Mouse (Mus musculus) thymus, postnatal 10 days (tissue): ENCODE data around the gene Olfr1314.

Experiments
- DNase-seq, 2 experiments: peaks; one replicate each; pipeline ENCODE4 v3.0.0; 2021; ENCODE audit warnings: low spot score in 2 of 2

Olfr1314 gene

GRCm38 (mm10) chr2:112096681-112097080 is at the start of gene Olfr1314:
Olfr1314 (minus strand) TSS chr2:112096781.
- no peak for DNase-seq

- DNase-seq, result no peak
Measured at GRCm38 (mm10) chr2:112140029-112140428, 43.4 kb upstream of the Olfr1314 start, which contains the start of gene Olfr1317. Olfr1317 (plus strand) TSS chr2:112140329.

- no peak for DNase-seq
Measured at GRCm38 (mm10) chr2:112134877-112135276, 38.3 kb upstream of the Olfr1314 start, which contains the start of gene Olfr1316. Olfr1316 (minus strand) TSS chr2:112134977.

GRCm38 (mm10) chr2:112115340-112115739 is 18.8 kb upstream of the Olfr1314 start, which contains the start of gene Olfr1315-ps1:
Olfr1315-ps1 (minus strand) TSS chr2:112115440.
- DNase-seq, result no peak

- DNase-seq, result no peak
Measured at GRCm38 (mm10) chr2:112077743-112078142, 18.8 kb downstream of the Olfr1314 start, which contains the start of gene Olfr1313. Olfr1313 (minus strand) TSS chr2:112077843.

- no peak for DNase-seq
Measured at GRCm38 (mm10) chr2:112050138-112050537, 46.4 kb downstream of the Olfr1314 start, which contains the start of gene Olfr1312. Olfr1312 (minus strand) TSS chr2:112050238.
